Mouse (Mus musculus) heart, embryonic 12.5 days (tissue): ENCODE measurements around the gene Atic. TPM values are rescaled to one million over a fixed set of nuclear protein-coding genes. Genes with fewer than 3 reads are reported as not detected.

Experiments used
- polyA plus RNA-seq: library from polyadenylated mRNA; unstranded; fragments of >200 nt; fragmentation: Nextera tagmentation; extraction: Ambion mirVana; gene quantifications from 2 replicates; pipeline ENCODE4 v1.2.1, GENCODE M21; 2016

Atic gene
- polyA plus RNA-seq, 1 experiment from 2014 or later, result 44.2 TPM

Other genes starting within 250 kb of the Atic start
- 0.03 and 0.04 TPM in 2 replicates for gene Abca12, start 142.2 kb upstream of the Atic start, polyA plus RNA-seq
- 415 and 447 TPM in 2 replicates for gene Fn1, start 96.0 kb downstream of the Atic start, polyA plus RNA-seq